Mouse (Mus musculus): ENCODE measurements at regions not wholly inside any gene's neighbourhood (a gene's known extent, or its start where the extent isn't known, plus 50 kb on each side); places are given as distances from the start of the nearest gene placed in this dataset.
A peak's percentile ranks its signal among the peaks of the same experiment; 100 is the strongest.

- DNase-seq (ENCODE audit: low read depth, low spot score) (no peak), ATAC-seq (peak; percentile 35)
- no peak for TF ChIP-seq CTCF (IDR thresholded peaks at IDR 0.05)
- in situ Hi-C loops (cut with MboI; ENCODE audit: low pct_unique_long_range_greater_than_20kb) = no loop called here
- peaks cover 7% of the 10 kb centered on the region for H3K27me3 ChIP-seq
- CTCF ChIA-PET = interaction anchor here (0.9 kb wide), 1 partner anchor 22 kb away, joined by 3 read pairs; no protein-coding TSS in a partner anchor
- POLR2A ChIA-PET = no interaction called here
Measured at GRCm38 (mm10) chr6:35608336-35608735, 68.6 kb upstream of the Mtpn start.

- no peaks in the 10 kb centered on the region for H3K27me3 ChIP-seq
- ATAC-seq (peak; percentile 47), DNase-seq (ENCODE audit: low read depth, low spot score) (no peak)
- POLR2A ChIA-PET = no interaction called here
- CTCF ChIA-PET = no interaction called here
- in situ Hi-C loops (cut with MboI; ENCODE audit: low pct_unique_long_range_greater_than_20kb) = no loop called here
- no peak for TF ChIP-seq CTCF (IDR thresholded peaks at IDR 0.05)
Measured at GRCm38 (mm10) chr6:35605100-35605499, 65.4 kb upstream of the Mtpn start.

- in situ Hi-C loops (cut with MboI; ENCODE audit: low pct_unique_long_range_greater_than_20kb) = no loop called here
- no peak for DNase-seq (ENCODE audit: low read depth, low spot score)
- H3K27me3 ChIP-seq = peaks cover 5% of the 10 kb centered on the region
- no peak for ATAC-seq
- ChIA-PET CTCF (no interaction called here), POLR2A (interaction anchor here (0.7 kb wide), 1 partner anchor 220 kb away, joined by 5 read pairs; no protein-coding TSS in a partner anchor)
- no peak for TF ChIP-seq CTCF (IDR thresholded peaks at IDR 0.05)
Measured at GRCm38 (mm10) chr6:35601373-35601772, 61.7 kb upstream of the Mtpn start.

GRCm38 (mm10) chr6:35599841-35600240 lies 60.2 kb upstream of the Mtpn start:
- DNase-seq (ENCODE audit: low read depth, low spot score) (no peak), ATAC-seq (no peak)
- ChIA-PET CTCF (no interaction called here), POLR2A (no interaction called here)
- no peak for TF ChIP-seq CTCF (IDR thresholded peaks at IDR 0.05)
- peaks cover 8% of the 10 kb centered on the region for H3K27me3 ChIP-seq
- in situ Hi-C loops (cut with MboI; ENCODE audit: low pct_unique_long_range_greater_than_20kb) = loop anchor here (25.0 kb wide), 1 partner anchor 787 kb away; the partner anchor contains the start of gene Chrm2

GRCm38 (mm10) chr6:35598406-35599185 lies 58.9 kb upstream of the Mtpn start:
- H3K27me3 ChIP-seq = peaks cover 8% of the 10 kb centered on the region
- DNase-seq (ENCODE audit: low read depth, low spot score) (no peak), ATAC-seq (no peak)
- in situ Hi-C loops (cut with MboI; ENCODE audit: low pct_unique_long_range_greater_than_20kb) = loop anchor here (25.0 kb wide), 1 partner anchor 789 kb away; the partner anchor contains the start of gene Chrm2
- CTCF ChIA-PET = no interaction called here
- TF ChIP-seq CTCF (IDR thresholded peaks at IDR 0.05) = no peak
- POLR2A ChIA-PET = no interaction called here

- in situ Hi-C loops (cut with MboI; ENCODE audit: low pct_unique_long_range_greater_than_20kb) = loop anchor here (25.0 kb wide), 1 partner anchor 792 kb away; the partner anchor contains the start of gene Chrm2
- ATAC-seq = no peak
- DNase-seq (ENCODE audit: low read depth, low spot score) = no peak
- TF ChIP-seq CTCF (IDR thresholded peaks at IDR 0.05) = no peak
- peaks cover 20% of the 10 kb centered on the region for H3K27me3 ChIP-seq
- ChIA-PET CTCF (no interaction called here), POLR2A (no interaction called here)
Measured at GRCm38 (mm10) chr6:35595012-35595411, 55.3 kb upstream of the Mtpn start.

- no peak for DNase-seq (ENCODE audit: low read depth, low spot score)
- POLR2A ChIA-PET = no interaction called here
Measured at GRCm38 (mm10) chr6:35592234-35592633, 52.5 kb upstream of the Mtpn start.

More at GRCm38 (mm10) chr6:35592234-35592633, 52.5 kb upstream of the Mtpn start:
- ATAC-seq = no peak
- H3K27me3 ChIP-seq = peaks cover 15% of the 10 kb centered on the region
- CTCF ChIA-PET = no interaction called here
- TF ChIP-seq CTCF (IDR thresholded peaks at IDR 0.05) = no peak
- in situ Hi-C loops (cut with MboI; ENCODE audit: low pct_unique_long_range_greater_than_20kb) = loop anchor here (25.0 kb wide), 1 partner anchor 795 kb away; the partner anchor contains the start of gene Chrm2

Measured in Patski (cell line).